Mouse (Mus musculus) limb, embryonic 14.5 days (tissue): ENCODE data around the gene Gm45623. TPM values are rescaled to one million over a fixed set of nuclear protein-coding genes. Genes with fewer than 3 reads are reported as not detected.

ENCODE experiments used
- ATAC-seq: fragments of 200-750 bp; cut with Nextera tagmentation; 2 replicates; pipeline ENCODE4 v1.8.0; 2017; ENCODE audit warnings: low read depth, moderate number of reproducible peaks, moderate TSS enrichment; ENCODE audit not compliant: low FRiP score
- DNase-seq: peaks from one replicate; pipeline ENCODE4 v3.0.0-alpha.2; 2015; ENCODE audit warnings: low spot score
- H3K27ac ChIP-seq: fragments of 300-500 bp; sonication (generic); replicated peaks from 2 replicates; pipeline ENCODE4 v1.5.1; 2014; ENCODE audit warnings: low read depth, mild to moderate bottlenecking, low read length, moderate library complexity, mixed read lengths
- H3K27me3 ChIP-seq: fragments of 300-500 bp; sonication (generic); 2 replicates; pipeline ENCODE4 v1.6.1; 2014; ENCODE audit warnings: low read length, mixed read lengths; ENCODE audit not compliant: control insufficient read depth, insufficient read depth
- H3K36me3 ChIP-seq: fragments of 300-500 bp; sonication (generic); 2 replicates; pipeline ENCODE4 v1.6.1; 2014; ENCODE audit warnings: mild to moderate bottlenecking, low read length, moderate library complexity, mixed read lengths; ENCODE audit not compliant: control insufficient read depth, insufficient read depth
- H3K4me1 ChIP-seq: fragments of 300-500 bp; sonication (generic); 2 replicates; pipeline ENCODE4 v1.6.1; 2014; ENCODE audit warnings: antibody characterized with exemption, low read length, mixed read lengths; ENCODE audit not compliant: control insufficient read depth, insufficient read depth
- H3K4me2 ChIP-seq: fragments of 300-500 bp; sonication (generic); replicated peaks from 2 replicates; pipeline ENCODE4 v1.6.1; 2014; ENCODE audit warnings: low read depth, mild to moderate bottlenecking, low read length, moderate library complexity; ENCODE audit not compliant: severe bottlenecking
- H3K4me3 ChIP-seq: fragments of 300-500 bp; sonication (generic); replicated peaks from 2 replicates; pipeline ENCODE4 v1.5.1; 2014; ENCODE audit warnings: low read length
- H3K9ac ChIP-seq: fragments of 300-500 bp; sonication (generic); 2 replicates; pipeline ENCODE4 v1.6.1; 2014; ENCODE audit warnings: mild to moderate bottlenecking, low read depth, low read length, moderate library complexity; ENCODE audit not compliant: severe bottlenecking
- H3K9me3 ChIP-seq: fragments of 300-500 bp; sonication (generic); 2 replicates; pipeline ENCODE4 v1.6.1; 2016; ENCODE audit warnings: low read length; ENCODE audit not compliant: control insufficient read depth
- POLR2A ChIP-seq: fragments of 200-500 bp; IDR thresholded peaks from 2 replicates; pipeline ENCODE4 v1.8.0; 2012; ENCODE audit warnings: inconsistent platforms, mild to moderate bottlenecking, moderate library complexity, borderline replicate concordance; ENCODE audit not compliant: insufficient read depth, insufficient read length; ENCODE audit errors: extremely low read depth
- WGBS: fragments of 180-500 bp; shearing (Covaris S2); extraction: QIAGEN DNeasy Blood & Tissue Kit; methylation state at CpG from one replicate; pipeline ENCODE4 v1.1.7; 2014; 5-methylcytosine and 5-hydroxymethylcytosine counted together
- polyA plus RNA-seq, 2 experiments: library from polyadenylated mRNA; depleted of rRNA in 1 of 2; stranded (reverse) in 1 of 2; unstranded in 1 of 2; fragments of >200 nt; fragmentation: Nextera tagmentation in 1 of 2; extraction: Ambion mirVana in 1 of 2; gene quantifications; 2 replicates each; pipeline versions ENCODE4 v1.2.1 to v1.2.3; 2012 to 2014

The Gm45623 gene
- polyA plus RNA-seq, 2 experiments: 0.69 to 1.0 TPM

GRCm38 (mm10) chr13:56703222-56703870 lies 50.3 kb downstream of the Gm45623 start:
- peak; percentile 56 for ATAC-seq
- peak; percentile 60 for DNase-seq
- TF ChIP-seq POLR2A: 0 out of 2 replicates have a peak, but pooled peaks have one; percentile 38

GRCm38 (mm10) chr13:56702469-56703221 lies 51.0 kb downstream of the Gm45623 start, which contains the start of gene Smad5:
Gene Smad5, plus strand, starts transcription at chr13:56703010.
- no peaks in the 10 kb centered on the region for H3K27me3 ChIP-seq
- ATAC-seq (peak; percentile 85), DNase-seq (peak; percentile 88)
- peak within 1 kb of the TSS; percentile 78 for H3K4me2 ChIP-seq
- H3K9me3 ChIP-seq: no peaks in the 10 kb centered on the region
- H3K9ac ChIP-seq: peak within 1 kb of the TSS; percentile 94
- peak within 1 kb of the TSS; percentile 74 for H3K4me3 ChIP-seq
- no peak; the same call in 1 of the 2 replicates for TF ChIP-seq POLR2A
- H3K4me1 ChIP-seq: peaks cover 56% of the 10 kb centered on the region
- 3% methylated on average over 26 of the region's 62 CpGs for WGBS
- H3K36me3 ChIP-seq: peaks cover 3% of the 10 kb centered on the region; the same call in 1 of the 2 replicates
- H3K27ac ChIP-seq: peak within 1 kb of the TSS; percentile 98

More at GRCm38 (mm10) chr13:56703222-56703870, 50.3 kb downstream of the Gm45623 start:
- H3K36me3 ChIP-seq: peaks cover 3% of the 10 kb centered on the region; the same call in 1 of the 2 replicates
- no peaks in the 10 kb centered on the region for H3K27me3 ChIP-seq
- H3K4me3 ChIP-seq: peak overlapping the region; percentile 74
- H3K27ac ChIP-seq: peak overlapping the region; percentile 98
- H3K9me3 ChIP-seq: no peaks in the 10 kb centered on the region
- H3K9ac ChIP-seq: peak overlapping the region; percentile 94
- peak overlapping the region; percentile 78 for H3K4me2 ChIP-seq
- peaks cover 52% of the 10 kb centered on the region for H3K4me1 ChIP-seq
- under 1% methylated on average over 23 of the region's 80 CpGs for WGBS

Other genes starting within 250 kb of the Gm45623 start
- 3.0 and 3.2 TPM in 2 replicates for gene Fbxl21, start 231.4 kb downstream of the Gm45623 start, polyA plus RNA-seq (2012; rRNA removed)
- 2.8 and 3.7 TPM in 2 replicates for gene Fbxl21, start 231.4 kb downstream of the Gm45623 start, polyA plus RNA-seq (2014; fragmentation: Nextera tagmentation; extraction: Ambion mirVana)
- not detected in 2 replicates for gene Lect2, start 205.3 kb downstream of the Gm45623 start, polyA plus RNA-seq (2012; rRNA removed)
- gene Lect2, start 205.3 kb downstream of the Gm45623 start, polyA plus RNA-seq (2014; fragmentation: Nextera tagmentation; extraction: Ambion mirVana): not detected in 2 replicates
- 146 and 183 TPM in 2 replicates for gene Tgfbi, start 144.3 kb downstream of the Gm45623 start, polyA plus RNA-seq (2012; rRNA removed)
- gene Tgfbi, start 144.3 kb downstream of the Gm45623 start, polyA plus RNA-seq (2014; fragmentation: Nextera tagmentation; extraction: Ambion mirVana): 99.3 and 128 TPM in 2 replicates
- 58.5 and 78.3 TPM in 2 replicates for gene Smad5, start 50.8 kb downstream of the Gm45623 start, polyA plus RNA-seq (2012; rRNA removed)
- 48.2 and 57.2 TPM in 2 replicates for gene Smad5, start 50.8 kb downstream of the Gm45623 start, polyA plus RNA-seq (2014; fragmentation: Nextera tagmentation; extraction: Ambion mirVana)
- gene Trpc7, start 142.2 kb upstream of the Gm45623 start, polyA plus RNA-seq (2012; rRNA removed): 0.05 and 0.09 TPM in 2 replicates
- gene Trpc7, start 142.2 kb upstream of the Gm45623 start, polyA plus RNA-seq (2014; fragmentation: Nextera tagmentation; extraction: Ambion mirVana): 0.08 TPM in 2 replicates